Mouse (Mus musculus) liver, adult 2 months (tissue): ENCODE measurements around the gene Sox5.

Experiments used
- CTCF ChIP-seq: fragments of 200-500 bp; IDR thresholded peaks from 2 replicates; pipeline ENCODE4 v1.5.1; 2011; ENCODE audit warnings: low read depth, low read length, control low read depth
- POLR2A ChIP-seq: fragments of 200-500 bp; IDR thresholded peaks from 2 replicates; pipeline ENCODE4 v1.6.1; 2011; ENCODE audit warnings: low read length, control low read depth; ENCODE audit not compliant: insufficient read depth; ENCODE audit errors: extremely low read depth

- TF ChIP-seq CTCF (no peak), POLR2A (no peak)
Observed at GRCm38 (mm10) chr6:144203013-144203412, 578.8 kb downstream of the Sox5 start.
